In genomic region chr7:88997815-88998477, GRCm38 (mm10) we compare ENCODE assay signal across 13 mouse cellular contexts.
"Had no signal": no experiment of that assay in that cellular context is flagged by ENCODE, and none has a peak within 500 bp of the region (broad histone marks: within the 10 kb centered on the region; RNA-seq: fewer than 3 reads in every experiment).

No protein-coding gene starts in this region.

- ATAC-seq: liver, postnatal 0 days; lung, postnatal 0 days; midbrain, embryonic 16.5 days had no signal

- DNase-seq: liver, postnatal 0 days; lung, adult 2 months; lung, postnatal 4 days; retina, postnatal 1 day; right cerebral cortex, adult 18-20 months; right cerebral cortex, postnatal 25 days; right cerebral cortex, postnatal 4 days; spleen, adult 18-20 months; thymus, adult 2 months; thymus, postnatal 25 days; thymus, postnatal 4 days had no signal
